Mouse (Mus musculus) olfactory bulb, adult 2 months (tissue): ENCODE data around the gene Tet1.

Experiments
- CTCF ChIP-seq: fragments of 200-500 bp; IDR thresholded peaks from 2 replicates; pipeline ENCODE4 v1.5.1; 2012; ENCODE audit warnings: low read depth, mild to moderate bottlenecking, low read length, moderate library complexity; ENCODE audit not compliant: insufficient read depth
- POLR2A ChIP-seq: fragments of 200-500 bp; IDR thresholded peaks from 2 replicates; pipeline ENCODE4 v1.6.1; 2012; ENCODE audit warnings: mild to moderate bottlenecking, low read depth, low read length, moderate library complexity; ENCODE audit not compliant: insufficient read depth

DNA sequence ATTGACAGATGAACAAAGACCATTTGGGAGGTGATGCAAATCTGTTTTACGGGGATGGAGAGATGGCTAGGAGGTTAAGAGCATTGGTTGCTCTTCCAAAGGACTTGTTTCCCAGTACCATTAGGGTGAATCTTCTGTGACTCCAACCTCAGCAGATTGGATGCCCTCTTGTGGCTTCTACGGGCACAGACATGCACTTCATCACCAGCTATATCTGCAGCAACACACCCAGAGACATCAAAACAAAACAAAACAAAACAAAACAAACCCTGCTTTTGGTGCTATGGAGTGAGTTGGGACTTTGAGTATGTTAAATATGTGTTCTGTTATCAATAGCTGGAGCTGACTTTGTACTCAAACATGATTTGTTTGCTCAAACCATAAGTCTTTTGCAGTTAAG is 104.7 kb downstream of the Tet1 start:
- TF ChIP-seq CTCF: no peak
- TF ChIP-seq POLR2A: no peak
